Mouse (Mus musculus): ENCODE data around the gene Fer. TPM values are rescaled to one million over a fixed set of nuclear protein-coding genes. Genes with fewer than 3 reads are reported as not detected.

Fer gene
- polyA plus RNA-seq, 1 experiment from 2014 or later = 23.5 TPM

GRCm38 (mm10) chr17:63948811-63949210 is 85.9 kb downstream of the Fer start:
- WGBS = 91% methylated on average over 4 of the region's 4 CpGs
- no peak overlapping the region for H3K4me3 ChIP-seq (replicated peaks)
- H3K27ac ChIP-seq = no peak overlapping the region
- no peak overlapping the region for H3K4me2 ChIP-seq (replicated peaks)
- no peaks in the 10 kb centered on the region for H3K27me3 ChIP-seq (replicated peaks)
- H3K4me1 ChIP-seq (replicated peaks) = no peaks in the 10 kb centered on the region
- no peak for ATAC-seq
- H3K36me3 ChIP-seq = no peaks in the 10 kb centered on the region
- H3K9me3 ChIP-seq = no peaks in the 10 kb centered on the region
- H3K9ac ChIP-seq = no peak overlapping the region

- no peak for ATAC-seq
- H3K27ac ChIP-seq = no peak overlapping the region
- no peaks in the 10 kb centered on the region for H3K9me3 ChIP-seq
- no peak overlapping the region for H3K4me3 ChIP-seq (replicated peaks)
- H3K9ac ChIP-seq = no peak overlapping the region
- H3K4me2 ChIP-seq (replicated peaks) = no peak overlapping the region
- H3K27me3 ChIP-seq (replicated peaks) = no peaks in the 10 kb centered on the region
- no peaks in the 10 kb centered on the region for H3K4me1 ChIP-seq (replicated peaks)
- 82% methylated on average over 2 of the region's 2 CpGs for WGBS
- H3K36me3 ChIP-seq = no peaks in the 10 kb centered on the region
These were observed 88.6 kb downstream of the Fer start for GRCm38 (mm10) chr17:63951436-63951835.

GRCm38 (mm10) chr17:63967091-63967490 is 104.2 kb downstream of the Fer start:
- no peak for ATAC-seq
- WGBS = 90% methylated on average over 3 of the region's 3 CpGs
- Histone ChIP-seq H3K4me3 (replicated peaks) (no peak overlapping the region), H3K9me3 (no peaks in the 10 kb centered on the region), H3K9ac (no peak overlapping the region), H3K27me3 (replicated peaks) (no peaks in the 10 kb centered on the region), H3K27ac (no peak overlapping the region), H3K4me2 (replicated peaks) (no peak overlapping the region), H3K36me3 (no peaks in the 10 kb centered on the region), H3K4me1 (replicated peaks) (0 out of 2 replicates have a peak, but pooled peaks cover 3% of the 10 kb centered on the region)

GRCm38 (mm10) chr17:63969448-63969847 is 106.6 kb downstream of the Fer start:
- no peaks in the 10 kb centered on the region for H3K36me3 ChIP-seq
- no peak overlapping the region for H3K27ac ChIP-seq
- H3K4me1 ChIP-seq (replicated peaks) = 0 out of 2 replicates have a peak, but pooled peaks cover 3% of the 10 kb centered on the region
- no peak overlapping the region for H3K4me2 ChIP-seq (replicated peaks)
- H3K27me3 ChIP-seq (replicated peaks) = no peaks in the 10 kb centered on the region
- 46% methylated on average over 10 of the region's 10 CpGs for WGBS
- no peak overlapping the region for H3K9ac ChIP-seq
- no peak for ATAC-seq
- no peak overlapping the region for H3K4me3 ChIP-seq (replicated peaks)
- H3K9me3 ChIP-seq = no peaks in the 10 kb centered on the region

- H3K9me3 ChIP-seq = no peaks in the 10 kb centered on the region
- no peak overlapping the region for H3K9ac ChIP-seq
- H3K27ac ChIP-seq = no peak overlapping the region
- H3K4me2 ChIP-seq (replicated peaks) = no peak overlapping the region
- no peak for ATAC-seq
- no peak overlapping the region for H3K4me3 ChIP-seq (replicated peaks)
- 34% methylated on average over 5 of the region's 5 CpGs for WGBS
- H3K4me1 ChIP-seq (replicated peaks) = 0 out of 2 replicates have a peak, but pooled peaks cover 3% of the 10 kb centered on the region
- H3K36me3 ChIP-seq = no peaks in the 10 kb centered on the region
- H3K27me3 ChIP-seq (replicated peaks) = no peaks in the 10 kb centered on the region
These were observed 107.4 kb downstream of the Fer start for GRCm38 (mm10) chr17:63970239-63970638.

GRCm38 (mm10) chr17:63970939-63971338 is 108.1 kb downstream of the Fer start:
- ATAC-seq = no peak
- no peak overlapping the region for H3K9ac ChIP-seq
- H3K4me2 ChIP-seq (replicated peaks) = no peak overlapping the region
- WGBS = 69% methylated on average over 1 of the region's 1 CpGs
- no peak overlapping the region for H3K27ac ChIP-seq
- no peaks in the 10 kb centered on the region for H3K27me3 ChIP-seq (replicated peaks)
- H3K36me3 ChIP-seq = no peaks in the 10 kb centered on the region
- H3K9me3 ChIP-seq = no peaks in the 10 kb centered on the region
- H3K4me1 ChIP-seq (replicated peaks) = 0 out of 2 replicates have a peak, but pooled peaks cover 3% of the 10 kb centered on the region
- no peak overlapping the region for H3K4me3 ChIP-seq (replicated peaks)

- H3K4me1 ChIP-seq (replicated peaks) = 0 out of 2 replicates have a peak, but pooled peaks cover 3% of the 10 kb centered on the region
- 40% methylated on average over 4 of the region's 4 CpGs for WGBS
These were observed 109.3 kb downstream of the Fer start for GRCm38 (mm10) chr17:63972181-63972580.

GRCm38 (mm10) chr17:63973806-63974205 is 110.9 kb downstream of the Fer start:
- no peaks in the 10 kb centered on the region for H3K9me3 ChIP-seq
- 0 out of 2 replicates have a peak, but pooled peaks cover 3% of the 10 kb centered on the region for H3K4me1 ChIP-seq (replicated peaks)
- H3K36me3 ChIP-seq = no peaks in the 10 kb centered on the region
- H3K4me2 ChIP-seq (replicated peaks) = no peak overlapping the region
- H3K9ac ChIP-seq = no peak overlapping the region
- ATAC-seq = peak; percentile 92
- H3K27me3 ChIP-seq (replicated peaks) = no peaks in the 10 kb centered on the region
- H3K4me3 ChIP-seq (replicated peaks) = no peak overlapping the region
- WGBS = 30% methylated on average over 5 of the region's 5 CpGs
- no peak overlapping the region for H3K27ac ChIP-seq

More at GRCm38 (mm10) chr17:63972181-63972580, 109.3 kb downstream of the Fer start:
- H3K4me3 ChIP-seq (replicated peaks) = no peak overlapping the region
- no peak overlapping the region for H3K27ac ChIP-seq
- H3K36me3 ChIP-seq = no peaks in the 10 kb centered on the region
- H3K9me3 ChIP-seq = no peaks in the 10 kb centered on the region
- ATAC-seq = no peak
- no peak overlapping the region for H3K9ac ChIP-seq
- no peak overlapping the region for H3K4me2 ChIP-seq (replicated peaks)
- no peaks in the 10 kb centered on the region for H3K27me3 ChIP-seq (replicated peaks)

GRCm38 (mm10) chr17:63974253-63974652 is 111.4 kb downstream of the Fer start:
- no peak overlapping the region for H3K9ac ChIP-seq
- no peaks in the 10 kb centered on the region for H3K27me3 ChIP-seq (replicated peaks)
- H3K4me3 ChIP-seq (replicated peaks) = no peak overlapping the region
- H3K27ac ChIP-seq = no peak overlapping the region
- H3K4me2 ChIP-seq (replicated peaks) = no peak overlapping the region
- peak; percentile 54; the same call in 1 of the 2 replicates for ATAC-seq
- WGBS = 82% methylated on average over 5 of the region's 5 CpGs
- H3K9me3 ChIP-seq = no peaks in the 10 kb centered on the region
- H3K4me1 ChIP-seq (replicated peaks) = 0 out of 2 replicates have a peak, but pooled peaks cover 3% of the 10 kb centered on the region
- H3K36me3 ChIP-seq = no peaks in the 10 kb centered on the region

- H3K9ac ChIP-seq = no peak overlapping the region
- no peak overlapping the region for H3K4me2 ChIP-seq (replicated peaks)
- 91% methylated on average over 4 of the region's 4 CpGs for WGBS
- H3K4me3 ChIP-seq (replicated peaks) = no peak overlapping the region
- no peaks in the 10 kb centered on the region for H3K4me1 ChIP-seq (replicated peaks)
- H3K36me3 ChIP-seq = no peaks in the 10 kb centered on the region
- ATAC-seq = no peak
- H3K27ac ChIP-seq = no peak overlapping the region
- H3K9me3 ChIP-seq = no peaks in the 10 kb centered on the region
- no peaks in the 10 kb centered on the region for H3K27me3 ChIP-seq (replicated peaks)
These were observed 116.1 kb downstream of the Fer start for GRCm38 (mm10) chr17:63978794-63979571.

- ATAC-seq = no peak
- Histone ChIP-seq H3K36me3 (no peaks in the 10 kb centered on the region), H3K9ac (no peak overlapping the region), H3K27me3 (replicated peaks) (no peaks in the 10 kb centered on the region), H3K4me3 (replicated peaks) (no peak overlapping the region), H3K4me1 (replicated peaks) (no peaks in the 10 kb centered on the region), H3K9me3 (no peaks in the 10 kb centered on the region), H3K27ac (no peak overlapping the region), H3K4me2 (replicated peaks) (no peak overlapping the region)
- WGBS = 81% methylated on average over 3 of the region's 3 CpGs
These were observed 117.3 kb downstream of the Fer start for GRCm38 (mm10) chr17:63980167-63980566.

- no peak overlapping the region for H3K4me2 ChIP-seq (replicated peaks)
- H3K36me3 ChIP-seq = no peaks in the 10 kb centered on the region
- no peak overlapping the region for H3K27ac ChIP-seq
- no peak overlapping the region for H3K9ac ChIP-seq
- H3K9me3 ChIP-seq = no peaks in the 10 kb centered on the region
- H3K4me3 ChIP-seq (replicated peaks) = no peak overlapping the region
- H3K27me3 ChIP-seq (replicated peaks) = no peaks in the 10 kb centered on the region
- no peaks in the 10 kb centered on the region for H3K4me1 ChIP-seq (replicated peaks)
- 60% methylated on average over 2 of the region's 2 CpGs for WGBS
- ATAC-seq = peak; percentile 53; the same call in 1 of the 2 replicates
These were observed 125.8 kb downstream of the Fer start for GRCm38 (mm10) chr17:63988710-63989109.

GRCm38 (mm10) chr17:63991160-63991559 is 128.3 kb downstream of the Fer start:
- ATAC-seq = no peak

More at GRCm38 (mm10) chr17:63991160-63991559, 128.3 kb downstream of the Fer start:
- Histone ChIP-seq H3K4me1 (replicated peaks) (no peaks in the 10 kb centered on the region), H3K9ac (no peak overlapping the region), H3K27ac (no peak overlapping the region), H3K9me3 (no peaks in the 10 kb centered on the region), H3K4me2 (replicated peaks) (no peak overlapping the region), H3K36me3 (no peaks in the 10 kb centered on the region), H3K27me3 (replicated peaks) (no peaks in the 10 kb centered on the region), H3K4me3 (replicated peaks) (no peak overlapping the region)
- WGBS = 78% methylated on average over 3 of the region's 3 CpGs
